Mouse (Mus musculus): ENCODE data around the gene Ccdc87.

Gene Ccdc87

GRCm38 (mm10) chr19:4889791-4890190, 50.6 kb downstream of the Ccdc87 start:
- DNase-seq (ENCODE audit: extremely low spot score, low read depth, low spot score) = no peak

- DNase-seq (ENCODE audit: extremely low spot score, low read depth, low spot score) = no peak
Measured at GRCm38 (mm10) chr19:4891798-4892197, 52.6 kb downstream of the Ccdc87 start.
